Mouse (Mus musculus): ENCODE results near the gene Pecam1. TPM values are rescaled to one million over a fixed set of nuclear protein-coding genes. Genes with fewer than 3 reads are reported as not detected.
A peak's percentile ranks its signal among the peaks of the same experiment; 100 is the strongest.

The Pecam1 gene
- polyA plus RNA-seq, 1 experiment from 2014 or later = 51.7 TPM

- Histone ChIP-seq H3K27me3 (ENCODE audit: control insufficient read depth, insufficient read depth, low read length) (no peaks in the 10 kb centered on the region), H3K36me3 (ENCODE audit: control insufficient read depth, insufficient read depth, low read length) (no peaks in the 10 kb centered on the region), H3K4me2 (ENCODE audit: low read depth, low read length) (no peak overlapping the region), H3K9ac (ENCODE audit: low read length) (no peak overlapping the region), H3K4me3 (replicated peaks; ENCODE audit: low read length) (no peak overlapping the region), H3K4me1 (ENCODE audit: control insufficient read depth, insufficient read depth, low read length) (no peaks in the 10 kb centered on the region), H3K9me3 (replicated peaks; ENCODE audit: control insufficient read depth, low read length) (no peaks in the 10 kb centered on the region), H3K27ac (ENCODE audit: low read length) (no peak overlapping the region)
- 81% methylated on average over 3 of the region's 3 CpGs for WGBS
- ATAC-seq (ENCODE audit: insufficient read depth, low FRiP score) = no peak
Measured at GRCm38 (mm10) chr11:106695917-106696316, 54.5 kb downstream of the Pecam1 start.

GRCm38 (mm10) chr11:106692890-106693289, 57.5 kb downstream of the Pecam1 start:
- WGBS = 79% methylated on average over 4 of the region's 4 CpGs
- Histone ChIP-seq H3K4me2 (ENCODE audit: low read depth, low read length) (no peak overlapping the region), H3K27ac (ENCODE audit: low read length) (no peak overlapping the region), H3K4me3 (replicated peaks; ENCODE audit: low read length) (no peak overlapping the region), H3K9ac (ENCODE audit: low read length) (no peak overlapping the region), H3K36me3 (ENCODE audit: control insufficient read depth, insufficient read depth, low read length) (no peaks in the 10 kb centered on the region), H3K4me1 (ENCODE audit: control insufficient read depth, insufficient read depth, low read length) (no peaks in the 10 kb centered on the region), H3K9me3 (replicated peaks; ENCODE audit: control insufficient read depth, low read length) (no peaks in the 10 kb centered on the region), H3K27me3 (ENCODE audit: control insufficient read depth, insufficient read depth, low read length) (no peaks in the 10 kb centered on the region)
- ATAC-seq (ENCODE audit: insufficient read depth, low FRiP score) = no peak

GRCm38 (mm10) chr11:106688375-106688774, 62.1 kb downstream of the Pecam1 start:
- ATAC-seq (ENCODE audit: insufficient read depth, low FRiP score) = no peak
- no peak overlapping the region for H3K27ac ChIP-seq (ENCODE audit: low read length)
- WGBS = 67% methylated on average over 5 of the region's 5 CpGs
- no peak overlapping the region for H3K9ac ChIP-seq (ENCODE audit: low read length)
- H3K4me3 ChIP-seq (replicated peaks; ENCODE audit: low read length) = no peak overlapping the region
- no peak overlapping the region for H3K4me2 ChIP-seq (ENCODE audit: low read depth, low read length)
- no peaks in the 10 kb centered on the region for H3K9me3 ChIP-seq (replicated peaks; ENCODE audit: control insufficient read depth, low read length)
- no peaks in the 10 kb centered on the region for H3K4me1 ChIP-seq (ENCODE audit: control insufficient read depth, insufficient read depth, low read length)
- H3K27me3 ChIP-seq (ENCODE audit: control insufficient read depth, insufficient read depth, low read length) = no peaks in the 10 kb centered on the region
- no peaks in the 10 kb centered on the region for H3K36me3 ChIP-seq (ENCODE audit: control insufficient read depth, insufficient read depth, low read length)

- H3K9ac ChIP-seq (ENCODE audit: low read length) = no peak overlapping the region
Measured at GRCm38 (mm10) chr11:106687293-106687692, 63.1 kb downstream of the Pecam1 start.

GRCm38 (mm10) chr11:106684027-106684426, 66.4 kb downstream of the Pecam1 start:
- no peaks in the 10 kb centered on the region for H3K36me3 ChIP-seq (ENCODE audit: control insufficient read depth, insufficient read depth, low read length)
- H3K27ac ChIP-seq (ENCODE audit: low read length) = no peak overlapping the region
- H3K4me1 ChIP-seq (ENCODE audit: control insufficient read depth, insufficient read depth, low read length) = no peaks in the 10 kb centered on the region
- no peak overlapping the region for H3K4me2 ChIP-seq (ENCODE audit: low read depth, low read length)
- H3K4me3 ChIP-seq (replicated peaks; ENCODE audit: low read length) = no peak overlapping the region
- H3K9me3 ChIP-seq (replicated peaks; ENCODE audit: control insufficient read depth, low read length) = no peaks in the 10 kb centered on the region
- WGBS = 87% methylated on average over 8 of the region's 8 CpGs
- H3K27me3 ChIP-seq (ENCODE audit: control insufficient read depth, insufficient read depth, low read length) = no peaks in the 10 kb centered on the region
- no peak for ATAC-seq (ENCODE audit: insufficient read depth, low FRiP score)
- no peak overlapping the region for H3K9ac ChIP-seq (ENCODE audit: low read length)

More at GRCm38 (mm10) chr11:106687293-106687692, 63.1 kb downstream of the Pecam1 start:
- H3K4me1 ChIP-seq (ENCODE audit: control insufficient read depth, insufficient read depth, low read length) = no peaks in the 10 kb centered on the region
- H3K36me3 ChIP-seq (ENCODE audit: control insufficient read depth, insufficient read depth, low read length) = no peaks in the 10 kb centered on the region
- ATAC-seq (ENCODE audit: insufficient read depth, low FRiP score) = no peak
- no peak overlapping the region for H3K27ac ChIP-seq (ENCODE audit: low read length)
- no peaks in the 10 kb centered on the region for H3K27me3 ChIP-seq (ENCODE audit: control insufficient read depth, insufficient read depth, low read length)
- no peak overlapping the region for H3K4me3 ChIP-seq (replicated peaks; ENCODE audit: low read length)
- H3K4me2 ChIP-seq (ENCODE audit: low read depth, low read length) = no peak overlapping the region
- H3K9me3 ChIP-seq (replicated peaks; ENCODE audit: control insufficient read depth, low read length) = no peaks in the 10 kb centered on the region
- WGBS = 83% methylated on average over 9 of the region's 9 CpGs

GRCm38 (mm10) chr11:106683345-106683744, 67.1 kb downstream of the Pecam1 start:
- Histone ChIP-seq H3K4me3 (replicated peaks; ENCODE audit: low read length) (no peak overlapping the region), H3K4me2 (ENCODE audit: low read depth, low read length) (no peak overlapping the region), H3K36me3 (ENCODE audit: control insufficient read depth, insufficient read depth, low read length) (no peaks in the 10 kb centered on the region), H3K9ac (ENCODE audit: low read length) (no peak overlapping the region), H3K9me3 (replicated peaks; ENCODE audit: control insufficient read depth, low read length) (no peaks in the 10 kb centered on the region), H3K27me3 (ENCODE audit: control insufficient read depth, insufficient read depth, low read length) (no peaks in the 10 kb centered on the region), H3K4me1 (ENCODE audit: control insufficient read depth, insufficient read depth, low read length) (no peaks in the 10 kb centered on the region), H3K27ac (ENCODE audit: low read length) (no peak overlapping the region)
- 67% methylated on average over 3 of the region's 3 CpGs for WGBS
- ATAC-seq (ENCODE audit: insufficient read depth, low FRiP score) = no peak

- Histone ChIP-seq H3K27ac (ENCODE audit: low read length) (no peak overlapping the region), H3K4me1 (ENCODE audit: control insufficient read depth, insufficient read depth, low read length) (no peaks in the 10 kb centered on the region), H3K9me3 (replicated peaks; ENCODE audit: control insufficient read depth, low read length) (no peaks in the 10 kb centered on the region), H3K4me2 (ENCODE audit: low read depth, low read length) (no peak overlapping the region), H3K4me3 (replicated peaks; ENCODE audit: low read length) (no peak overlapping the region), H3K27me3 (ENCODE audit: control insufficient read depth, insufficient read depth, low read length) (no peaks in the 10 kb centered on the region), H3K9ac (ENCODE audit: low read length) (no peak overlapping the region), H3K36me3 (ENCODE audit: control insufficient read depth, insufficient read depth, low read length) (no peaks in the 10 kb centered on the region)
- no peak for ATAC-seq (ENCODE audit: insufficient read depth, low FRiP score)
- 84% methylated on average over 6 of the region's 6 CpGs for WGBS
Measured at GRCm38 (mm10) chr11:106681138-106681537, 69.3 kb downstream of the Pecam1 start.

- H3K9me3 ChIP-seq (replicated peaks; ENCODE audit: control insufficient read depth, low read length) = no peaks in the 10 kb centered on the region
- ATAC-seq (ENCODE audit: insufficient read depth, low FRiP score) = peak; percentile 51; the same call in 1 of the 2 replicates
- 45% methylated on average over 6 of the region's 6 CpGs for WGBS
- no peaks in the 10 kb centered on the region for H3K36me3 ChIP-seq (ENCODE audit: control insufficient read depth, insufficient read depth, low read length)
- peaks cover 12% of the 10 kb centered on the region for H3K4me1 ChIP-seq (ENCODE audit: control insufficient read depth, insufficient read depth, low read length)
- H3K9ac ChIP-seq (ENCODE audit: low read length) = no peak overlapping the region
- H3K4me2 ChIP-seq (ENCODE audit: low read depth, low read length) = no peak overlapping the region
- no peaks in the 10 kb centered on the region for H3K27me3 ChIP-seq (ENCODE audit: control insufficient read depth, insufficient read depth, low read length)
- H3K4me3 ChIP-seq (replicated peaks; ENCODE audit: low read length) = no peak overlapping the region
- H3K27ac ChIP-seq (ENCODE audit: low read length) = no peak overlapping the region
Measured at GRCm38 (mm10) chr11:106679874-106680273, 70.6 kb downstream of the Pecam1 start.

GRCm38 (mm10) chr11:106677910-106678591, 72.4 kb downstream of the Pecam1 start:
- no peak overlapping the region; the same call in 1 of the 2 replicates for H3K27ac ChIP-seq (ENCODE audit: low read length)
- H3K4me1 ChIP-seq (ENCODE audit: control insufficient read depth, insufficient read depth, low read length) = peaks cover 24% of the 10 kb centered on the region
- ATAC-seq (ENCODE audit: insufficient read depth, low FRiP score) = no peak
- H3K27me3 ChIP-seq (ENCODE audit: control insufficient read depth, insufficient read depth, low read length) = no peaks in the 10 kb centered on the region
- H3K36me3 ChIP-seq (ENCODE audit: control insufficient read depth, insufficient read depth, low read length) = no peaks in the 10 kb centered on the region
- no peaks in the 10 kb centered on the region for H3K9me3 ChIP-seq (replicated peaks; ENCODE audit: control insufficient read depth, low read length)
- H3K9ac ChIP-seq (ENCODE audit: low read length) = no peak overlapping the region
- WGBS = 72% methylated on average over 10 of the region's 10 CpGs
- no peak overlapping the region for H3K4me3 ChIP-seq (replicated peaks; ENCODE audit: low read length)
- H3K4me2 ChIP-seq (ENCODE audit: low read depth, low read length) = no peak overlapping the region
